Mouse (Mus musculus) kidney, embryonic 14.5 days (tissue): ENCODE measurements around the gene Nedd9. TPM values are rescaled to one million over a fixed set of nuclear protein-coding genes. Genes with fewer than 3 reads are reported as not detected.
A peak's percentile ranks its signal among the peaks of the same experiment; 100 is the strongest.

Experiments used
- ATAC-seq: fragments of 200-750 bp; cut with Nextera tagmentation; 2 replicates; pipeline ENCODE4 v1.8.0; 2017; ENCODE audit warnings: moderate number of reproducible peaks, mild to moderate bottlenecking, moderate TSS enrichment, moderate library complexity; ENCODE audit not compliant: low FRiP score, low TSS enrichment
- H3K27ac ChIP-seq: fragments of 300-500 bp; sonication (generic); 2 replicates; pipeline ENCODE4 v1.5.1; 2014; ENCODE audit warnings: low read depth, mild to moderate bottlenecking, low read length, moderate library complexity, mixed read lengths
- H3K27me3 ChIP-seq: fragments of 300-500 bp; sonication (generic); 2 replicates; pipeline ENCODE4 v1.6.1; 2014; ENCODE audit warnings: mild to moderate bottlenecking, low read length; ENCODE audit not compliant: control insufficient read depth, insufficient read depth
- H3K36me3 ChIP-seq: fragments of 300-500 bp; sonication (generic); 2 replicates; pipeline ENCODE4 v1.6.1; 2014; ENCODE audit warnings: low read length, mixed read lengths; ENCODE audit not compliant: control insufficient read depth, insufficient read depth
- H3K4me1 ChIP-seq: fragments of 300-500 bp; sonication (generic); 2 replicates; pipeline ENCODE4 v1.6.1; 2014; ENCODE audit warnings: low read length, mixed read lengths; ENCODE audit not compliant: control insufficient read depth, insufficient read depth
- H3K4me2 ChIP-seq: fragments of 300-500 bp; sonication (generic); replicated peaks from 2 replicates; pipeline ENCODE4 v1.6.1; 2014; ENCODE audit warnings: low read depth, mild to moderate bottlenecking, low read length
- H3K4me3 ChIP-seq: fragments of 300-500 bp; sonication (generic); 2 replicates; pipeline ENCODE4 v1.5.1; 2014; ENCODE audit warnings: mild to moderate bottlenecking, low read length
- H3K9ac ChIP-seq: fragments of 300-500 bp; sonication (generic); 2 replicates; pipeline ENCODE4 v1.6.1; 2014; ENCODE audit warnings: low read depth, mild to moderate bottlenecking, low read length, moderate library complexity
- H3K9me3 ChIP-seq: fragments of 300-500 bp; sonication (generic); 2 replicates; pipeline ENCODE4 v1.6.1; 2016; ENCODE audit warnings: low read length; ENCODE audit not compliant: control insufficient read depth
- WGBS: fragments of 180-500 bp; shearing (Covaris S2); extraction: QIAGEN DNeasy Blood & Tissue Kit; methylation state at CpG from one replicate; pipeline ENCODE4 v1.1.7; 2014; 5-methylcytosine and 5-hydroxymethylcytosine counted together
- polyA plus RNA-seq: library from polyadenylated mRNA; unstranded; fragments of >200 nt; fragmentation: Nextera tagmentation; extraction: Ambion mirVana; gene quantifications from 2 replicates; pipeline ENCODE4 v1.2.1, GENCODE M21; 2014

The Nedd9 gene
- polyA plus RNA-seq, 1 experiment from 2014 or later, result 24.9 TPM

- Histone ChIP-seq H3K4me1 (no peaks in the 10 kb centered on the region), H3K4me2 (no peak overlapping the region), H3K27me3 (no peaks in the 10 kb centered on the region), H3K9me3 (no peaks in the 10 kb centered on the region), H3K9ac (no peak overlapping the region), H3K36me3 (no peaks in the 10 kb centered on the region), H3K4me3 (no peak overlapping the region), H3K27ac (no peak overlapping the region)
- ATAC-seq, result peak; percentile 35; the same call in 1 of the 2 replicates
- 50% methylated on average over 5 of the region's 5 CpGs for WGBS
Observed at GRCm38 (mm10) chr13:41436731-41437130, 50.4 kb downstream of the Nedd9 start.

DNA sequence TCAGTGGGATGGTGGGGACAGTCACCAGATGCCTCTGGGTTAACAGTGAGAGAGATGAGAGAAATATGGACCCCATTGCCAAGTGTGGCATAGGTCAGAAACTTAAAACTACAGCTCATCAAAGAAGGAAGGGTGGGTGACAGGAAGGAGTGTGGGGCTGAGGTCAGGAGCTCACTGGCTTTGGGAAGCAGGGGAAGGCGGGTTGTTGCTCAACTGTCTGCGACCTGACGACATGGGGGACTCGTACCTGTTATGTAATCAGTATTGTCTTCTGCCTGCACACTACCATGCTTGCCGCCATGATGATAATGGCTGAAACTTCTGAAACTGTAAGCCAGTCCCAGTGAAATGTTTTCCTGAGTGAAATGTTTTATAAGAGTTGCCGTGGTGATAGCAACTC, 54.0 kb downstream of the Nedd9 start:
- H3K9me3 ChIP-seq, result no peaks in the 10 kb centered on the region
- H3K36me3 ChIP-seq, result no peaks in the 10 kb centered on the region
- H3K9ac ChIP-seq, result no peak overlapping the region
- 51% methylated on average over 6 of the region's 6 CpGs for WGBS
- H3K27me3 ChIP-seq, result no peaks in the 10 kb centered on the region
- no peak for ATAC-seq
- H3K4me2 ChIP-seq, result no peak overlapping the region
- H3K27ac ChIP-seq, result no peak overlapping the region
- no peaks in the 10 kb centered on the region for H3K4me1 ChIP-seq
- no peak overlapping the region for H3K4me3 ChIP-seq

- WGBS, result 70% methylated on average over 3 of the region's 3 CpGs
Observed at GRCm38 (mm10) chr13:41431795-41432194, 55.4 kb downstream of the Nedd9 start.

GRCm38 (mm10) chr13:41427046-41427445, 60.1 kb downstream of the Nedd9 start:
- Histone ChIP-seq H3K9ac (no peak overlapping the region), H3K27ac (no peak overlapping the region), H3K36me3 (no peaks in the 10 kb centered on the region), H3K27me3 (no peaks in the 10 kb centered on the region), H3K4me3 (no peak overlapping the region), H3K9me3 (no peaks in the 10 kb centered on the region), H3K4me1 (0 out of 2 replicates have a peak, but pooled peaks cover 5% of the 10 kb centered on the region), H3K4me2 (no peak overlapping the region)
- no peak for ATAC-seq
- 73% methylated on average over 3 of the region's 3 CpGs for WGBS

More at GRCm38 (mm10) chr13:41431795-41432194, 55.4 kb downstream of the Nedd9 start:
- Histone ChIP-seq H3K9me3 (no peaks in the 10 kb centered on the region), H3K9ac (no peak overlapping the region), H3K36me3 (no peaks in the 10 kb centered on the region), H3K4me1 (no peaks in the 10 kb centered on the region), H3K27ac (no peak overlapping the region), H3K27me3 (no peaks in the 10 kb centered on the region), H3K4me3 (no peak overlapping the region), H3K4me2 (no peak overlapping the region)
- ATAC-seq, result no peak

GRCm38 (mm10) chr13:41423463-41424074, 63.6 kb downstream of the Nedd9 start:
- H3K9ac ChIP-seq, result no peak overlapping the region
- H3K36me3 ChIP-seq, result no peaks in the 10 kb centered on the region
- peak overlapping the region; percentile 37 for H3K27ac ChIP-seq
- WGBS, result 61% methylated on average over 10 of the region's 10 CpGs
- no peaks in the 10 kb centered on the region for H3K27me3 ChIP-seq
- H3K9me3 ChIP-seq, result no peaks in the 10 kb centered on the region
- no peak for ATAC-seq
- 0 out of 2 replicates have a peak, but pooled peaks cover 5% of the 10 kb centered on the region for H3K4me1 ChIP-seq
- H3K4me3 ChIP-seq, result no peak overlapping the region
- H3K4me2 ChIP-seq, result no peak overlapping the region

GRCm38 (mm10) chr13:41422581-41422980, 64.6 kb downstream of the Nedd9 start:
- H3K27me3 ChIP-seq, result no peaks in the 10 kb centered on the region
- ATAC-seq, result no peak
- H3K4me1 ChIP-seq, result 0 out of 2 replicates have a peak, but pooled peaks cover 5% of the 10 kb centered on the region
- no peak overlapping the region for H3K27ac ChIP-seq
- no peaks in the 10 kb centered on the region for H3K36me3 ChIP-seq
- 88% methylated on average over 5 of the region's 5 CpGs for WGBS
- H3K9me3 ChIP-seq, result no peaks in the 10 kb centered on the region
- H3K4me2 ChIP-seq, result no peak overlapping the region
- no peak overlapping the region for H3K9ac ChIP-seq
- no peak overlapping the region for H3K4me3 ChIP-seq

- Histone ChIP-seq H3K4me1 (0 out of 2 replicates have a peak, but pooled peaks cover 5% of the 10 kb centered on the region), H3K27me3 (no peaks in the 10 kb centered on the region), H3K4me2 (no peak overlapping the region), H3K36me3 (no peaks in the 10 kb centered on the region), H3K9ac (no peak overlapping the region), H3K27ac (no peak overlapping the region), H3K4me3 (no peak overlapping the region), H3K9me3 (no peaks in the 10 kb centered on the region)
- ATAC-seq, result no peak
- WGBS, result 78% methylated on average over 4 of the region's 4 CpGs
Observed at GRCm38 (mm10) chr13:41420376-41420775, 66.8 kb downstream of the Nedd9 start.

- Histone ChIP-seq H3K9me3 (no peaks in the 10 kb centered on the region; the same call in 1 of the 2 replicates), H3K36me3 (no peaks in the 10 kb centered on the region), H3K9ac (no peak overlapping the region), H3K27ac (no peak overlapping the region), H3K4me3 (no peak overlapping the region), H3K4me1 (no peaks in the 10 kb centered on the region), H3K27me3 (no peaks in the 10 kb centered on the region), H3K4me2 (no peak overlapping the region)
- no peak for ATAC-seq
- WGBS, result 85% methylated on average over 13 of the region's 13 CpGs
Observed at GRCm38 (mm10) chr13:41418198-41418869, 68.8 kb downstream of the Nedd9 start.
